Mouse (Mus musculus) regulatory T cell (primary cell): ENCODE data around the gene Atg7.
"Not testable (repeated sequence)": the region's sequence is repeated elsewhere in the genome, so short reads cannot be mapped to it uniquely, and the experiment has no call there.

Experiments
- in situ Hi-C: fragments of 300-600 bp; cut with MboI, MseI; formaldehyde crosslinking; loops from one replicate; pipeline ENCODE4 v1.15.1; 2025; ENCODE audit warnings: high pct_unique_total_duplicates

Gene Atg7

DNA sequence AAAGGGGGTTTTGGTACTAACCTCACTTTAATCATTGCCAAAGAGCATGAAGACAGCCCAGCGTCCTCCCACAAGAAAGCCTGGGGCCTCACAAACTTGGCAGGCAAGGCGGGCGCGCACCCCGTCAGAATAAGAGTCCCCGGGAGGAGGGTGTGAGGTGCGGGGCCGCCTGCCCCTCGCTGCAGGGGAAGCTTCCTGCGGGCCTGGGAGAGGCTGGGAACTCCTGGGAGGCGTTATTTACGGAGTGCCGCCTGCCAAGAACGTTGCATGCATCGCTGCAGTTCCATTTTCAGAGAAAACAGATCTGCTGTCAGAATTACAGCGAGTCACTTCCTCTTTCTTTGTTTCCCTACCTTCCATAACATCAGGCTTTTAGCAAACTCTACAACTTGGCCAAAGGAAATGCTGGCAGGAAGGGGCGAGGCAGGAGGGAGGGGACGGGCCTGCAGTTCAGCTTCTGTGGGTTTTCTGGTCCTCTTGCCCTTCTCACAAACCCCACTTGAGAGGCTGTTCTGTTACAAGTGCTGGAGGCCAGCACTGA, 232.2 kb downstream of the Atg7 start:
- in situ Hi-C loops: loop anchor here (5.0 kb wide), 1 partner anchor 42 kb away; no protein-coding TSS in a partner anchor

DNA sequence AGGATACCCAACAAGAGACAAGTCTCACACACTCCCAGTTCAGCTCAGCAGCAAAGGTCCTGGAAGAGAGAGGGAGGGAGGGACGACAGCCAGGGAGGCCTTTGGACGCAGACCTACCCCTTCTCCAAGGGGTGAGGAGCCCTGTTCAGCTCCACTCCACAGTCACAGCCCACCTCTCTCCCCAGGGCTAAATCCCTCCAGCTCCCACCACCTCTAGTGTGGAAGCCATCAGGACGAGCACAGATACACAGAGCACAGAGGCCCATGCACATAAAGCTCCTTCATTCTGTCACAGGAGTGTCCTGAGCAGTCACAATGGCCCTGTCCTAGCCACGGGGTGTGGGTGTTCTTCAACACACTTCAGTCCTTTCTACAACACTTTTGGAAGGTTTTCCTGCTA, 233.1 kb downstream of the Atg7 start:
- in situ Hi-C loops: loop anchor here (5.0 kb wide), 1 partner anchor 41 kb away; no protein-coding TSS in a partner anchor

DNA sequence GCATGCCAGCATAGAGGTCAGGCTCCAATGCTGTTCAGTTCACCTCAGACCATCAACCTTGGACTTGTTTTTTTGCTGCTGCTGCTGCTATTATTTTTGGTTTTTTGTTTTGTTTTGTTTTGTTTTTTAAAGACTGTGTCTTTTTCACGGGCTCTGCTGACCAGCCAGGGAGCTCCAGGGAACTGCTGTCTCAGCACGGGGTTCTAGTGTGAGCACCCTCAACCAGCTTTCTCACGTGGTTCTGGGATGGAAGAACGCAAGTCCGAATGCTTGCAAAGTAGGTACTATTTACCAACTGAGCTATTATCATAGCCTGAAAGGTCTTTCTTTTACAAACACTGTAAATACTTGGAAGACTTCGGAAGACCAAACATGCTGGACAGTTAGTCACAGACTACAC, 233.6 kb downstream of the Atg7 start:
- in situ Hi-C loops: loop anchor here (5.0 kb wide), 1 partner anchor 41 kb away; no protein-coding TSS in a partner anchor

- in situ Hi-C loops: loop anchor here (5.0 kb wide), 1 partner anchor 38 kb away; no protein-coding TSS in a partner anchor
Measured at GRCm38 (mm10) chr6:114878841-114879520, 236.1 kb downstream of the Atg7 start.

GRCm38 (mm10) chr6:114880798-114881197, 237.9 kb downstream of the Atg7 start:
- in situ Hi-C loops: no loop called here

- in situ Hi-C loops: no loop called here
Measured at GRCm38 (mm10) chr6:114882212-114882611, 239.3 kb downstream of the Atg7 start.

DNA sequence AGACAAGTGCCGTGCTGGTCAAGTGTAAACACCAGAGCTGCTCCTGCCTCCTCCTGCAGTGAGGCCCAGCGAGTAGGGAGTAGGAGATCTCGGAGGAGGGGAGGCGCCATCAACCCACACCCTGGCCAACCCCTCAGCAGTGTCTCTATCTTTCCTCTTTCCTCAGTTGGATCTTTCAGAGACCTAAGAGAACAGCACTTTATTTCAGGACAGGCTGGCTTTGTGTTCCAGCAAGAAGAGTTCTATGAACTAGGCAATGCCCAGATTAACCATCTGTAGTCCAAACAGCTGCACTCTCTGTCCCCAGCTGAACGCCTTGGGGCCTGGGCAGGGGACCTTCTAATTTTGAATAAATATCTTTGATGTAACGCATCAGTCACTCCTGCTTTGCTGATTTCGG, 239.8 kb downstream of the Atg7 start:
- in situ Hi-C loops: no loop called here

- in situ Hi-C loops: no loop called here
Measured at GRCm38 (mm10) chr6:114883261-114883740, 240.4 kb downstream of the Atg7 start.

DNA sequence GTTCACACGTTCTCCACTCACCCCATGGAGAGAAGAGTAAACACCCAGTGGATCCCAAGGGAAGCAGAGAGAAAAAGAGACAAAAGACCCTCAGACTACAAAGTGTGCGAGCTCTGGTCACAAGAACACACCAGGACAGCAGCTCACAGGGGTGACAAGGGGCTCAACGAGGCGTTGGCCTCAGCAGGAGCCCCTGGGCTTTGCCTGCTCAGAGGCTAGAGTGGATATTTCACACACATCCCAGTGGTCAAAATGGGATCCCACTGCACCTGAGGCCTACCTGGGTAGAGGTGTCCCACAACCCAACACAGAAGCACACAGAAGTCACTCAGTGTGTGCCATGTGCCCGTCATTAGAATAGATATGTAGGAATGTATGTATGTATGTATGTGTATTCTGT, 242.2 kb downstream of the Atg7 start:
- in situ Hi-C loops: no loop called here

GRCm38 (mm10) chr6:114886012-114886411, 243.1 kb downstream of the Atg7 start:
- in situ Hi-C loops: no loop called here

DNA sequence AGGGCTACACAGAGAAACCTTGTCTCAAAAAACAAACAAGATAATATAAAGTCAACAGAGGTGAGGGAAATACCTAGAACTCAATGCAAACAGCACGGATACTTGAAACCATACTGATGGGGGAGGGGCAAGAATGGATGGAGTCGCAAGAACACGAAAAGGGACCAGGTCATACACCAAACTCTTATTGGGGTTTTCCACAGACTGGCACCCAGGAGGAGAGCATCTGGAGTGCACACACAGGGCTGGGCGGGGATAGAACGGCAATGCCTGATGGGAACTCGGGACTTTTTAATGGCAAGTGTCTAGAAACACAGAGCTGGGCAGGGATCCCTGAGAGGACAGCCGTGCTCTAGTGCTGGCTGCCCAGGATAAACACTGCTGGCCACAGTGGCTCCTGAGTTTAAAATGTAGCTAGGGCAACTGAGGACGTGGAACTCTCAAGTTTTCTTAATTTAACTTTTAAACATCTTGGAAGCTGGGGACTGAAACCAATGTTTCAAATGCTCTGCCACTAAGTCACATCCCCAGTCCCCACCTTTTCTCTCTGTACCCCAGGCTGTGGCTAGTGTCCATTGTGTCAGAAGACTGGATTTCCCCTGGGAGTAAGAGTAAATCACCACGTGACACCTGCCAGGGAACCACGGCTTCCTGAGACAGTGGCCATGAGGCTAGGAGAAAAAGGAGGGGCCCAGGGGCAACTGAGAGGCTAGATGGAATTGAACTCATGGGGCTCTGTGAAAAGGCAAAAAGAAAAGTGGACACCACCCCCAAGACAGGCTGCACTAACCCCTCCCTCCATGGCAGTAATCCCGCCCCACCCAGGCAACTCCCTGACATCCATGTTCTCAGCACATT, 243.8 kb downstream of the Atg7 start:
- in situ Hi-C loops: no loop called here

DNA sequence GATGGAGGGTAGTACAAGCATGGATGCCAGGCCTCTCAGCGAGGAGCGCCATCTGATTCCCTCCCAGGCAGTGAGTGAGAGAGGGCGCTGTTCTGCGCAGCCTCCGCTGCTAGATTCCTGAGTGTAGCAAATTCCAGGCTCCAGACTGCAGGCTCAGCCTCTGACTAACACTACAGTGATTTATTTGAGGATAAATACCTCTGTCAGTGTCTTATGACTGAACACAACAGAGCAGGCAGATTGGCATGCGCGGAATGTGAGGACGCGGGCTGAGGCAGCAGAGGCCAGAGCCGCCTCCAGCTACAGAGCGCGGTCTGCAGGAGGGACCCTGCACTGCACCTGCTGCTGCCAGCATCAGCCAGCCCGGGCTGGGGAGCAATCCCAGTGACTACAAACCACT, 246.0 kb downstream of the Atg7 start:
- in situ Hi-C loops: no loop called here

GRCm38 (mm10) chr6:114889971-114890370, 247.1 kb downstream of the Atg7 start:
- in situ Hi-C loops: not testable (repeated sequence)

DNA sequence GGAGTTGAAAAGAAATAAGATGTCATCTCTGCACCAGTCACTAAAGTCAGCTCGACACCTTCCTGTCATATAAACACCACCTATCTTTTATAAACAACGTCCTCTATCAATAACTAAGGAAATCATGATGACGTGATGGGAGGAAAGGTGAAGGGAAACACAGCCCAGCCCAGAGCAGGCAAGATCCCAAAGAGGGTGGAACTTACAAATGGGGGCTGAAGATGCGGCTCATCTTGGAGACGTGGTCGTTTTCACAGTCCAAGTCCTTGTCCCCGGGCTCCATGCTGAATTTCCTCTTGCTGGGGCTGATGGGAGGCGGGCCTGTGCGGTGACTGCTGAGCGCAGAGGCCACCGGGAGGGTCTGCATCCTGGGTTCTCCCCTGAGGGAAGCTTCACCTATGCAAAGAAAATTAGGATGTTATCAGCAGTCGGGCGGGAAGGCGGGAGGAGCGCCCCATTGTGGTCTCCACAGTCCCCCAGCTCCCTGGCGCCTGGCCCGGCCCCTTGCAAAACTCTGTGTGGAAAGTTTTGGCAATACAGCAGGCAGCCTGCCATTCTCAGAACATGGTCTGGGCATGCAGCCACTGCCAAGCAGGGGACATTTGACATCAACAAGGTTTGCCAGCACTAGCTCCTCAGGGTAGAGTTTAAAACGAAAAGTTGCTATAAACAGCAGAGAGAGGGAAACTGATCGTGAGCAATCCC, 247.7 kb downstream of the Atg7 start:
- in situ Hi-C loops: no loop called here

DNA sequence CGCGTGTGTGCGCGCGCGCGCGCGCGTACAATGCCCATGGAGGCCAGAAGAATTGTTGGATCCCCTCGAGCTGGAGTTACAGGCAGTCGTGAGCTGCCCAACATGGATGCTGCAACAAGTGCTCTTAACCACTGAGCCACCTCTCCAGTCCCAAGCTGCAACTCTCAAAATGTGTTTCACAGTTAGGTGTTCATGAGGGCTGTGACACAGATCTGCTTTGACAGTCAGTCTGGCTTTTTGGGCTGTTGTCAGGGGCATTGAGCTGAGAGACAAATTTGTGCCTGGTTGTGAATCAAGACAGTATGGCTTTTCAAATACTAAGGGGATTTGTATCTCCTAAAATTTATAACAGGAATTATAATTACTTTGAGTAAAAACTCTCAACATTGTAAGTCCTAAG, 248.4 kb downstream of the Atg7 start:
- in situ Hi-C loops: no loop called here

DNA sequence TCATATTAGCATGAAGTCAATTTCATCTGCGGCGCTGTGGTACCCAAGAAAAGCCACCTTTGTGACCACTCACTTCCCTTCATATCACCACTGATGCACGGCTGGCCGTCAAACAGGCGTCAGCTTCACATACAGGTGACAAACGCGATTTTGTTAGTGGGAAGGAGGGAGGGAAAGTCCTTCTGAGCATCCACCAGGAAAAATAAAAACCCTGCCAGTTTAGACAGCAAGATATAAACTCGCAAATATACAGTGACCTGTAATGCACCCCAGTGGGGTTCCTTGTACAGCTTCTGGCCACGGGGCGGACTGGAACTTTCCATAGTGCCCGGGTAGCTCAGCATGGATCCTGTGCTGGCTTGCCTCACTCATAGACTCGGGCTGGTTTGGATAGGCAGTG, 248.9 kb downstream of the Atg7 start:
- in situ Hi-C loops: no loop called here

GRCm38 (mm10) chr6:114892363-114892762, 249.5 kb downstream of the Atg7 start:
- in situ Hi-C loops: no loop called here

DNA sequence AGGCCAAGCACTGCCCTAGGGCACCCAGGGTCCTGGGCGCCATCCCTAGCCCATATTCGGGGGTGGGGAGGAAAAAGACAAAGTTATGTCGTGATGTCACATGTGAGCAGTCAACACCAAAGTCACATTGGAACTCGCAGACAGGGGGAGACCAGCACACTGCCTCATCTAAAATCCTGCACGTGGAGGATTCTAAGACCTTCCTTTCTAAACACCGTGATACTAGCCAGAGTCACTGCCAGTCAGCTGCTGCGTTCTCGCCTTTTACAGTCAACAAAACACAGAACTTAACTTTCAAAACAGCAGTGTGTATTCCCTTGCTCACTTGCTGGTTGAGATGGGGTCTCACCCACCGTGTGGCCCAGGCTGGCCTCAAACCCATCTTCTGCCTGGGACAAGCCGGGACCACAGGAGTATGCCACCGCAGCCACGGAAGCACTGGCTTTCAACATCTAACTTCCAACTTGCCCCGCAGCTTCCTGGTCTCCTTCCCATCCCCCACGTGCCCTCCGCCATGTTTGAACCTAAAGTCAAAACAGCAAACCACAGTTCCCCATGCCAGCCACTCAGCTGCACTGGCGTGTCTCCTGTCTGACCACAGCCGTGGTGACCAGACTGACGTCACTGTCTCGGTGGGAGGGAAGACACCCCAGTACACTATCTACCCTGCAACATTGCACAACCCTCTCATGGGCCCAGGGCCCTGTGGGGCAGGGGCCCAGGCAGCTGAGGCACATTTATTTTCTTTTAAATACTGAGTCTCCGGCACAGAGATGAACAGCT, 250.7 kb downstream of the Atg7 start:
- in situ Hi-C loops: no loop called here

DNA sequence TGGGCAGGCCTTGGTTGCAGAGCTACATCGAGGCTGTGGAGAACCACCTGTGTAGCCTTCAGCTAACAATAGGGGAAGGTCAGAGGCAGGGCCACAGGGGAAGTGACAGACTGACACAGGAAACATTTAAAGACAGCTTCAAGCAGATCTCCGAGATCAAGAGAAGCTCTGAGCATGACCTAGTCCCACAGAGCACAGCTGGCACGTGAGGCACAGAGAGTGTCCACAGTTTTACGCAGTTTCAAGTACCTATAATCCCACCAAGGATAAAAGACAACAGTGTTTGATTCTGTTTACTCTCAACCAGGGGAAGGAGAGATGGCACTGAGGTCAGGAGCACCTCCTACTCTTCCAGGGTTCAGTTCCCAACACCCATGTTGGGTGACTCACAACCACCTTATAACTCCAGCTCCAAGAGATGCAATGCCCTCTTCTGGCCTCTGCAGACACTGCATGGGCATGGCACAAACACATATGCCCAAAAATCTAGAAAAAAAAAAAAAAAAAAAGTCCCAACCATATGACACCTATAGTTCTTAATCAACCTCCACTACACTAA, 251.7 kb downstream of the Atg7 start:
- in situ Hi-C loops: no loop called here

- in situ Hi-C loops: no loop called here
Measured at GRCm38 (mm10) chr6:114895191-114895590, 252.3 kb downstream of the Atg7 start.

GRCm38 (mm10) chr6:114896281-114896680, 253.4 kb downstream of the Atg7 start:
- in situ Hi-C loops: no loop called here
